Mouse (Mus musculus): ENCODE measurements around the gene Sos1. TPM values are rescaled to one million over a fixed set of nuclear protein-coding genes. Genes with fewer than 3 reads are reported as not detected.

Sos1 gene
- polyA plus RNA-seq, 1 experiment from 2014 or later = 9.1 TPM

GRCm38 (mm10) chr17:80490166-80490565 lies 9.9 kb upstream of the Sos1 start:
- no peak overlapping the region for H3K4me2 ChIP-seq (ENCODE audit: low read depth, low read length)
- no peaks in the 10 kb centered on the region for H3K9me3 ChIP-seq (replicated peaks; ENCODE audit: control insufficient read depth, low read length)
- ATAC-seq (replicated peaks; ENCODE audit: insufficient number of reproducible peaks, low FRiP score, low TSS enrichment, low read depth) = no peak
- no peak for DNase-seq (ENCODE audit: low spot score)
- no peaks in the 10 kb centered on the region for H3K4me1 ChIP-seq (ENCODE audit: control insufficient read depth, insufficient read depth, low read length)
- no peak overlapping the region for H3K4me3 ChIP-seq (ENCODE audit: low read depth, low read length)
- no peaks in the 10 kb centered on the region for H3K27me3 ChIP-seq (ENCODE audit: control insufficient read depth, insufficient read depth, low read length)
- H3K9ac ChIP-seq (replicated peaks; ENCODE audit: low read length) = no peak overlapping the region
- H3K36me3 ChIP-seq (replicated peaks; ENCODE audit: control insufficient read depth, insufficient read depth, low read depth, low read length) = no peaks in the 10 kb centered on the region
- H3K27ac ChIP-seq (replicated peaks; ENCODE audit: low read depth, low read length) = no peak overlapping the region
- 73% methylated on average over 5 of the region's 5 CpGs for whole genome bisulfite sequencing

GRCm38 (mm10) chr17:80488918-80489317 lies 8.7 kb upstream of the Sos1 start:
- Histone ChIP-seq H3K27me3 (ENCODE audit: control insufficient read depth, insufficient read depth, low read length) (no peaks in the 10 kb centered on the region), H3K9me3 (replicated peaks; ENCODE audit: control insufficient read depth, low read length) (no peaks in the 10 kb centered on the region), H3K4me1 (ENCODE audit: control insufficient read depth, insufficient read depth, low read length) (no peaks in the 10 kb centered on the region), H3K9ac (replicated peaks; ENCODE audit: low read length) (no peak overlapping the region), H3K27ac (replicated peaks; ENCODE audit: low read depth, low read length) (no peak overlapping the region), H3K4me2 (ENCODE audit: low read depth, low read length) (no peak overlapping the region), H3K36me3 (replicated peaks; ENCODE audit: control insufficient read depth, insufficient read depth, low read depth, low read length) (no peaks in the 10 kb centered on the region), H3K4me3 (ENCODE audit: low read depth, low read length) (no peak overlapping the region)
- DNase-seq (ENCODE audit: low spot score) (no peak), ATAC-seq (replicated peaks; ENCODE audit: insufficient number of reproducible peaks, low FRiP score, low TSS enrichment, low read depth) (no peak)
- 83% methylated on average over 3 of the region's 3 CpGs for WGBS

GRCm38 (mm10) chr17:80485160-80485559 lies 4.9 kb upstream of the Sos1 start:
- Histone ChIP-seq H3K9ac (replicated peaks; ENCODE audit: low read length) (no peak overlapping the region), H3K4me2 (ENCODE audit: low read depth, low read length) (no peak overlapping the region), H3K27me3 (ENCODE audit: control insufficient read depth, insufficient read depth, low read length) (no peaks in the 10 kb centered on the region), H3K27ac (replicated peaks; ENCODE audit: low read depth, low read length) (no peak overlapping the region), H3K4me3 (ENCODE audit: low read depth, low read length) (no peak overlapping the region), H3K4me1 (ENCODE audit: control insufficient read depth, insufficient read depth, low read length) (no peaks in the 10 kb centered on the region; the same call in 1 of the 2 replicates), H3K9me3 (replicated peaks; ENCODE audit: control insufficient read depth, low read length) (no peaks in the 10 kb centered on the region), H3K36me3 (replicated peaks; ENCODE audit: control insufficient read depth, insufficient read depth, low read depth, low read length) (no peaks in the 10 kb centered on the region)
- ATAC-seq (replicated peaks; ENCODE audit: insufficient number of reproducible peaks, low FRiP score, low TSS enrichment, low read depth) (no peak), DNase-seq (ENCODE audit: low spot score) (no peak)
- WGBS = 92% methylated on average over 5 of the region's 5 CpGs

GRCm38 (mm10) chr17:80480855-80481224 lies 587 bp upstream of the Sos1 start:
- no peak for DNase-seq (ENCODE audit: low spot score)
- Histone ChIP-seq H3K36me3 (replicated peaks; ENCODE audit: control insufficient read depth, insufficient read depth, low read depth, low read length) (no peaks in the 10 kb centered on the region), H3K9me3 (replicated peaks; ENCODE audit: control insufficient read depth, low read length) (no peaks in the 10 kb centered on the region), H3K4me2 (ENCODE audit: low read depth, low read length) (peak overlapping the region; percentile 75; the same call in 1 of the 2 replicates), H3K4me1 (ENCODE audit: control insufficient read depth, insufficient read depth, low read length) (no peaks in the 10 kb centered on the region; the same call in 1 of the 2 replicates), H3K27me3 (ENCODE audit: control insufficient read depth, insufficient read depth, low read length) (no peaks in the 10 kb centered on the region), H3K9ac (replicated peaks; ENCODE audit: low read length) (peak overlapping the region; percentile 95), H3K27ac (replicated peaks; ENCODE audit: low read depth, low read length) (peak overlapping the region; percentile 90; the same call in 1 of the 2 replicates), H3K4me3 (ENCODE audit: low read depth, low read length) (peak overlapping the region; percentile 98)
- WGBS = 52% methylated on average over 7 of the region's 7 CpGs
- ATAC-seq (replicated peaks; ENCODE audit: insufficient number of reproducible peaks, low FRiP score, low TSS enrichment, low read depth) = no peak

- Histone ChIP-seq H3K27me3 (ENCODE audit: control insufficient read depth, insufficient read depth, low read length) (no peaks in the 10 kb centered on the region), H3K4me1 (ENCODE audit: control insufficient read depth, insufficient read depth, low read length) (no peaks in the 10 kb centered on the region; the same call in 1 of the 2 replicates), H3K4me2 (ENCODE audit: low read depth, low read length) (peak overlapping the region; percentile 75), H3K36me3 (replicated peaks; ENCODE audit: control insufficient read depth, insufficient read depth, low read depth, low read length) (no peaks in the 10 kb centered on the region), H3K27ac (replicated peaks; ENCODE audit: low read depth, low read length) (peak overlapping the region; percentile 90), H3K9ac (replicated peaks; ENCODE audit: low read length) (peak overlapping the region; percentile 95), H3K4me3 (ENCODE audit: low read depth, low read length) (peak overlapping the region; percentile 98), H3K9me3 (replicated peaks; ENCODE audit: control insufficient read depth, low read length) (no peaks in the 10 kb centered on the region)
- under 1% methylated on average over 70 of the region's 71 CpGs for WGBS
- peak; percentile 58 for DNase-seq (ENCODE audit: low spot score)
- ATAC-seq (replicated peaks; ENCODE audit: insufficient number of reproducible peaks, low FRiP score, low TSS enrichment, low read depth) = peak; percentile 50
Observed at GRCm38 (mm10) chr17:80479295-80480030, 790 bp downstream of the Sos1 start.

- Histone ChIP-seq H3K36me3 (replicated peaks; ENCODE audit: control insufficient read depth, insufficient read depth, low read depth, low read length) (no peaks in the 10 kb centered on the region), H3K27me3 (ENCODE audit: control insufficient read depth, insufficient read depth, low read length) (no peaks in the 10 kb centered on the region), H3K4me3 (ENCODE audit: low read depth, low read length) (no peak overlapping the region), H3K9me3 (replicated peaks; ENCODE audit: control insufficient read depth, low read length) (no peaks in the 10 kb centered on the region), H3K4me2 (ENCODE audit: low read depth, low read length) (no peak overlapping the region), H3K27ac (replicated peaks; ENCODE audit: low read depth, low read length) (no peak overlapping the region), H3K4me1 (ENCODE audit: control insufficient read depth, insufficient read depth, low read length) (no peaks in the 10 kb centered on the region; the same call in 1 of the 2 replicates), H3K9ac (replicated peaks; ENCODE audit: low read length) (no peak overlapping the region)
- ATAC-seq (replicated peaks; ENCODE audit: insufficient number of reproducible peaks, low FRiP score, low TSS enrichment, low read depth) (no peak), DNase-seq (ENCODE audit: low spot score) (no peak)
- WGBS = 80% methylated on average over 2 of the region's 2 CpGs
Observed at GRCm38 (mm10) chr17:80477679-80478078, 2.6 kb downstream of the Sos1 start.

GRCm38 (mm10) chr17:80476496-80476895 lies 3.8 kb downstream of the Sos1 start:
- no peak for ATAC-seq (replicated peaks; ENCODE audit: insufficient number of reproducible peaks, low FRiP score, low TSS enrichment, low read depth)
- Histone ChIP-seq H3K4me2 (ENCODE audit: low read depth, low read length) (no peak overlapping the region), H3K4me3 (ENCODE audit: low read depth, low read length) (no peak overlapping the region), H3K27me3 (ENCODE audit: control insufficient read depth, insufficient read depth, low read length) (no peaks in the 10 kb centered on the region), H3K9me3 (replicated peaks; ENCODE audit: control insufficient read depth, low read length) (no peaks in the 10 kb centered on the region), H3K9ac (replicated peaks; ENCODE audit: low read length) (no peak overlapping the region), H3K4me1 (ENCODE audit: control insufficient read depth, insufficient read depth, low read length) (no peaks in the 10 kb centered on the region), H3K27ac (replicated peaks; ENCODE audit: low read depth, low read length) (no peak overlapping the region), H3K36me3 (replicated peaks; ENCODE audit: control insufficient read depth, insufficient read depth, low read depth, low read length) (no peaks in the 10 kb centered on the region)
- no peak for DNase-seq (ENCODE audit: low spot score)
- 88% methylated on average over 4 of the region's 4 CpGs for WGBS

GRCm38 (mm10) chr17:80471056-80471802 lies 9.0 kb downstream of the Sos1 start:
- WGBS = 41% methylated on average over 8 of the region's 8 CpGs
- no peaks in the 10 kb centered on the region for H3K4me1 ChIP-seq (ENCODE audit: control insufficient read depth, insufficient read depth, low read length)
- DNase-seq (ENCODE audit: low spot score) (peak; percentile 49), ATAC-seq (replicated peaks; ENCODE audit: insufficient number of reproducible peaks, low FRiP score, low TSS enrichment, low read depth) (no peak)
- H3K9me3 ChIP-seq (replicated peaks; ENCODE audit: control insufficient read depth, low read length) = no peaks in the 10 kb centered on the region
- no peak overlapping the region for H3K4me2 ChIP-seq (ENCODE audit: low read depth, low read length)
- no peak overlapping the region for H3K27ac ChIP-seq (replicated peaks; ENCODE audit: low read depth, low read length)
- no peak overlapping the region for H3K9ac ChIP-seq (replicated peaks; ENCODE audit: low read length)
- no peaks in the 10 kb centered on the region for H3K36me3 ChIP-seq (replicated peaks; ENCODE audit: control insufficient read depth, insufficient read depth, low read depth, low read length)
- no peak overlapping the region for H3K4me3 ChIP-seq (ENCODE audit: low read depth, low read length)
- H3K27me3 ChIP-seq (ENCODE audit: control insufficient read depth, insufficient read depth, low read length) = no peaks in the 10 kb centered on the region
